Mouse (Mus musculus): Measurements from ENCODE around the gene Trmt10c. TPM values are rescaled to one million over a fixed set of nuclear protein-coding genes. Genes with fewer than 3 reads are reported as not detected.
"Not testable (repeated sequence)": the region's sequence is repeated elsewhere in the genome, so short reads cannot be mapped to it uniquely, and the experiment has no call there.

The Trmt10c gene
- polyA plus RNA-seq, 1 experiment from 2014 or later, result 32.8 TPM

- H3K9ac ChIP-seq (ENCODE audit: low read depth, low read length); H3K4me2 ChIP-seq (replicated peaks; ENCODE audit: low read depth, low read length); ATAC-seq (ENCODE audit: low FRiP score, low TSS enrichment); H3K27me3 ChIP-seq (ENCODE audit: control insufficient read depth, insufficient read depth, low read length); H3K4me3 ChIP-seq (ENCODE audit: low read length); H3K27ac ChIP-seq (ENCODE audit: low read depth, low read length); H3K4me1 ChIP-seq (ENCODE audit: control insufficient read depth, insufficient read depth, low read length); H3K36me3 ChIP-seq (ENCODE audit: control insufficient read depth, insufficient read depth, low read length); H3K9me3 ChIP-seq (ENCODE audit: control insufficient read depth, low read length): not testable (repeated sequence)
- 91% methylated on average over 6 of the region's 6 CpGs for WGBS
These were observed 35.5 kb upstream of the Trmt10c start for GRCm38 (mm10) chr16:56073150-56073549.

- H3K9me3 ChIP-seq (ENCODE audit: control insufficient read depth, low read length), result no peaks in the 10 kb centered on the region
- H3K36me3 ChIP-seq (ENCODE audit: control insufficient read depth, insufficient read depth, low read length), result no peaks in the 10 kb centered on the region
- no peak overlapping the region for H3K27ac ChIP-seq (ENCODE audit: low read depth, low read length)
- 68% methylated on average over 6 of the region's 6 CpGs for WGBS
- no peak for ATAC-seq (ENCODE audit: low FRiP score, low TSS enrichment)
- H3K4me1 ChIP-seq (ENCODE audit: control insufficient read depth, insufficient read depth, low read length), result peaks cover 5% of the 10 kb centered on the region; the same call in 1 of the 2 replicates
- no peaks in the 10 kb centered on the region for H3K27me3 ChIP-seq (ENCODE audit: control insufficient read depth, insufficient read depth, low read length)
- H3K4me3 ChIP-seq (ENCODE audit: low read length), result no peak overlapping the region
- no peak overlapping the region for H3K9ac ChIP-seq (ENCODE audit: low read depth, low read length)
- no peak overlapping the region for H3K4me2 ChIP-seq (replicated peaks; ENCODE audit: low read depth, low read length)
These were observed 34.9 kb upstream of the Trmt10c start for GRCm38 (mm10) chr16:56072533-56072932.

GRCm38 (mm10) chr16:56071317-56072232 lies 34.0 kb upstream of the Trmt10c start:
- Histone ChIP-seq H3K27me3 (ENCODE audit: control insufficient read depth, insufficient read depth, low read length) (no peaks in the 10 kb centered on the region), H3K36me3 (ENCODE audit: control insufficient read depth, insufficient read depth, low read length) (no peaks in the 10 kb centered on the region), H3K4me3 (ENCODE audit: low read length) (no peak overlapping the region), H3K4me1 (ENCODE audit: control insufficient read depth, insufficient read depth, low read length) (peaks cover 2% of the 10 kb centered on the region; the same call in 1 of the 2 replicates), H3K9me3 (ENCODE audit: control insufficient read depth, low read length) (no peaks in the 10 kb centered on the region), H3K27ac (ENCODE audit: low read depth, low read length) (no peak overlapping the region), H3K9ac (ENCODE audit: low read depth, low read length) (no peak overlapping the region), H3K4me2 (replicated peaks; ENCODE audit: low read depth, low read length) (no peak overlapping the region)
- no peak for ATAC-seq (ENCODE audit: low FRiP score, low TSS enrichment)
- 43% methylated on average over 5 of the region's 5 CpGs for WGBS

- WGBS, result 88% methylated on average over 6 of the region's 6 CpGs
- Histone ChIP-seq H3K36me3 (ENCODE audit: control insufficient read depth, insufficient read depth, low read length) (no peaks in the 10 kb centered on the region), H3K4me2 (replicated peaks; ENCODE audit: low read depth, low read length) (no peak overlapping the region), H3K9me3 (ENCODE audit: control insufficient read depth, low read length) (no peaks in the 10 kb centered on the region), H3K4me1 (ENCODE audit: control insufficient read depth, insufficient read depth, low read length) (no peaks in the 10 kb centered on the region), H3K27ac (ENCODE audit: low read depth, low read length) (no peak overlapping the region), H3K27me3 (ENCODE audit: control insufficient read depth, insufficient read depth, low read length) (no peaks in the 10 kb centered on the region), H3K9ac (ENCODE audit: low read depth, low read length) (no peak overlapping the region), H3K4me3 (ENCODE audit: low read length) (no peak overlapping the region)
- ATAC-seq (ENCODE audit: low FRiP score, low TSS enrichment), result no peak
These were observed 31.0 kb upstream of the Trmt10c start for GRCm38 (mm10) chr16:56068523-56069070.

GRCm38 (mm10) chr16:56066113-56066512 lies 28.5 kb upstream of the Trmt10c start:
- Histone ChIP-seq H3K4me1 (ENCODE audit: control insufficient read depth, insufficient read depth, low read length) (no peaks in the 10 kb centered on the region), H3K4me2 (replicated peaks; ENCODE audit: low read depth, low read length) (no peak overlapping the region), H3K27ac (ENCODE audit: low read depth, low read length) (no peak overlapping the region), H3K9me3 (ENCODE audit: control insufficient read depth, low read length) (no peaks in the 10 kb centered on the region), H3K9ac (ENCODE audit: low read depth, low read length) (no peak overlapping the region), H3K27me3 (ENCODE audit: control insufficient read depth, insufficient read depth, low read length) (no peaks in the 10 kb centered on the region), H3K4me3 (ENCODE audit: low read length) (no peak overlapping the region), H3K36me3 (ENCODE audit: control insufficient read depth, insufficient read depth, low read length) (no peaks in the 10 kb centered on the region)
- ATAC-seq (ENCODE audit: low FRiP score, low TSS enrichment), result no peak
- WGBS, result 60% methylated on average over 8 of the region's 8 CpGs

- H3K36me3 ChIP-seq (ENCODE audit: control insufficient read depth, insufficient read depth, low read length), result no peaks in the 10 kb centered on the region
- peak; percentile 97 for ATAC-seq (ENCODE audit: low FRiP score, low TSS enrichment)
- 11% methylated on average over 20 of the region's 20 CpGs for WGBS
- peak overlapping the region; percentile 39 for H3K4me3 ChIP-seq (ENCODE audit: low read length)
- no peak overlapping the region for H3K27ac ChIP-seq (ENCODE audit: low read depth, low read length)
- H3K4me2 ChIP-seq (replicated peaks; ENCODE audit: low read depth, low read length), result peak overlapping the region; percentile 53
- peak overlapping the region; percentile 53; the same call in 1 of the 2 replicates for H3K9ac ChIP-seq (ENCODE audit: low read depth, low read length)
- H3K4me1 ChIP-seq (ENCODE audit: control insufficient read depth, insufficient read depth, low read length), result no peaks in the 10 kb centered on the region
- no peaks in the 10 kb centered on the region for H3K27me3 ChIP-seq (ENCODE audit: control insufficient read depth, insufficient read depth, low read length)
- H3K9me3 ChIP-seq (ENCODE audit: control insufficient read depth, low read length), result no peaks in the 10 kb centered on the region
These were observed 26.8 kb upstream of the Trmt10c start for GRCm38 (mm10) chr16:56064334-56064990.

GRCm38 (mm10) chr16:56062981-56063380 lies 25.4 kb upstream of the Trmt10c start:
- H3K4me1 ChIP-seq (ENCODE audit: control insufficient read depth, insufficient read depth, low read length), result no peaks in the 10 kb centered on the region
- H3K36me3 ChIP-seq (ENCODE audit: control insufficient read depth, insufficient read depth, low read length), result no peaks in the 10 kb centered on the region
- no peaks in the 10 kb centered on the region for H3K9me3 ChIP-seq (ENCODE audit: control insufficient read depth, low read length)
- no peaks in the 10 kb centered on the region for H3K27me3 ChIP-seq (ENCODE audit: control insufficient read depth, insufficient read depth, low read length)
- no peak overlapping the region for H3K27ac ChIP-seq (ENCODE audit: low read depth, low read length)
- WGBS, result 59% methylated on average over 11 of the region's 11 CpGs
- no peak overlapping the region for H3K4me3 ChIP-seq (ENCODE audit: low read length)
- no peak overlapping the region for H3K9ac ChIP-seq (ENCODE audit: low read depth, low read length)
- no peak for ATAC-seq (ENCODE audit: low FRiP score, low TSS enrichment)
- H3K4me2 ChIP-seq (replicated peaks; ENCODE audit: low read depth, low read length), result no peak overlapping the region

- no peak overlapping the region for H3K4me3 ChIP-seq (ENCODE audit: low read length)
- H3K4me2 ChIP-seq (replicated peaks; ENCODE audit: low read depth, low read length), result no peak overlapping the region
- no peak overlapping the region for H3K9ac ChIP-seq (ENCODE audit: low read depth, low read length)
- H3K36me3 ChIP-seq (ENCODE audit: control insufficient read depth, insufficient read depth, low read length), result no peaks in the 10 kb centered on the region
- H3K27me3 ChIP-seq (ENCODE audit: control insufficient read depth, insufficient read depth, low read length), result no peaks in the 10 kb centered on the region
- 83% methylated on average over 7 of the region's 7 CpGs for WGBS
- ATAC-seq (ENCODE audit: low FRiP score, low TSS enrichment), result no peak
- no peaks in the 10 kb centered on the region for H3K9me3 ChIP-seq (ENCODE audit: control insufficient read depth, low read length)
- no peak overlapping the region for H3K27ac ChIP-seq (ENCODE audit: low read depth, low read length)
- H3K4me1 ChIP-seq (ENCODE audit: control insufficient read depth, insufficient read depth, low read length), result no peaks in the 10 kb centered on the region
These were observed 24.5 kb upstream of the Trmt10c start for GRCm38 (mm10) chr16:56061995-56062594.
